Mouse (Mus musculus) liver, embryonic 11.5 days (tissue): ENCODE data around the gene Sult6b2. TPM values are rescaled to one million over a fixed set of nuclear protein-coding genes. Genes with fewer than 3 reads are reported as not detected.

Experiments
- ATAC-seq: fragments of 200-750 bp; cut with Nextera tagmentation; replicated peaks from 2 replicates; pipeline ENCODE4 v1.8.0; 2017; ENCODE audit warnings: moderate number of reproducible peaks, mild to moderate bottlenecking, moderate TSS enrichment, moderate library complexity; ENCODE audit not compliant: low FRiP score
- DNase-seq: peaks from one replicate; pipeline ENCODE4 v3.0.0-alpha.2; 2017; ENCODE audit warnings: low spot score
- H3K27ac ChIP-seq: fragments of 300-500 bp; sonication (generic); 2 replicates; pipeline ENCODE4 v1.5.1; 2014; ENCODE audit warnings: mild to moderate bottlenecking, low read depth, low read length, control low read depth
- H3K27me3 ChIP-seq: fragments of 300-500 bp; sonication (generic); replicated peaks from 2 replicates; pipeline ENCODE4 v1.6.1; 2014; ENCODE audit warnings: low read length, mixed read lengths; ENCODE audit not compliant: control insufficient read depth, insufficient read depth
- H3K36me3 ChIP-seq: fragments of 300-500 bp; sonication (generic); 2 replicates; pipeline ENCODE4 v1.6.1; 2014; ENCODE audit warnings: mild to moderate bottlenecking, low read length, moderate library complexity, mixed read lengths; ENCODE audit not compliant: control insufficient read depth, insufficient read depth
- H3K4me1 ChIP-seq: fragments of 300-500 bp; sonication (generic); replicated peaks from 2 replicates; pipeline ENCODE4 v1.6.1; 2014; ENCODE audit warnings: low read length, mixed read lengths; ENCODE audit not compliant: control insufficient read depth, insufficient read depth
- H3K4me2 ChIP-seq: fragments of 300-500 bp; sonication (generic); 2 replicates; pipeline ENCODE4 v1.6.1; 2014; ENCODE audit warnings: mild to moderate bottlenecking, control low read depth, moderate library complexity
- H3K4me3 ChIP-seq: fragments of 300-500 bp; sonication (generic); 2 replicates; pipeline ENCODE4 v1.5.1; 2014; ENCODE audit warnings: low read depth, low read length, control low read depth
- H3K9ac ChIP-seq: fragments of 300-500 bp; sonication (generic); 2 replicates; pipeline ENCODE4 v1.6.1; 2014; ENCODE audit warnings: low read depth, low read length, control low read depth
- H3K9me3 ChIP-seq: fragments of 300-500 bp; sonication (generic); 2 replicates; pipeline ENCODE4 v1.6.1; 2016; ENCODE audit warnings: low read length, inconsistent platforms, mixed read lengths; ENCODE audit not compliant: control insufficient read depth
- WGBS: fragments of 180-500 bp; shearing (Covaris S2); extraction: QIAGEN DNeasy Blood & Tissue Kit; methylation state at CpG from one replicate; pipeline ENCODE4 v1.1.7; 2014; 5-methylcytosine and 5-hydroxymethylcytosine counted together
- polyA plus RNA-seq: library from polyadenylated mRNA; unstranded; fragments of >200 nt; fragmentation: Nextera tagmentation; extraction: Ambion mirVana; gene quantifications from 2 replicates; pipeline ENCODE4 v1.2.1, GENCODE M21; 2014

The Sult6b2 gene
- polyA plus RNA-seq, 1 experiment from 2014 or later = 0.07 TPM

GRCm38 (mm10) chr6:142802617-142803525 is 1.4 kb downstream of the Sult6b2 start:
- 64% methylated on average over 11 of the region's 11 CpGs for WGBS
- H3K27me3 ChIP-seq = no peaks in the 10 kb centered on the region
- no peaks in the 10 kb centered on the region for H3K9me3 ChIP-seq
- H3K27ac ChIP-seq = no peak overlapping the region
- no peak overlapping the region for H3K4me2 ChIP-seq
- no peaks in the 10 kb centered on the region for H3K36me3 ChIP-seq
- H3K9ac ChIP-seq = no peak overlapping the region
- DNase-seq (no peak), ATAC-seq (no peak)
- H3K4me1 ChIP-seq = 0 out of 2 replicates have a peak, but pooled peaks cover 4% of the 10 kb centered on the region
- H3K4me3 ChIP-seq = no peak overlapping the region

GRCm38 (mm10) chr6:142801687-142802086 is 2.6 kb downstream of the Sult6b2 start:
- H3K4me3 ChIP-seq = no peak overlapping the region
- WGBS = 85% methylated on average over 5 of the region's 5 CpGs
- ATAC-seq (no peak), DNase-seq (no peak)
- H3K27ac ChIP-seq = no peak overlapping the region
- 0 out of 2 replicates have a peak, but pooled peaks cover 4% of the 10 kb centered on the region for H3K4me1 ChIP-seq
- no peaks in the 10 kb centered on the region for H3K27me3 ChIP-seq
- H3K4me2 ChIP-seq = no peak overlapping the region
- no peaks in the 10 kb centered on the region for H3K36me3 ChIP-seq
- no peaks in the 10 kb centered on the region for H3K9me3 ChIP-seq
- H3K9ac ChIP-seq = no peak overlapping the region

GRCm38 (mm10) chr6:142799704-142800374 is 4.5 kb downstream of the Sult6b2 start:
- 63% methylated on average over 7 of the region's 7 CpGs for WGBS
- H3K4me2 ChIP-seq = no peak overlapping the region
- H3K9me3 ChIP-seq = no peaks in the 10 kb centered on the region
- no peaks in the 10 kb centered on the region for H3K27me3 ChIP-seq
- no peaks in the 10 kb centered on the region for H3K36me3 ChIP-seq
- no peak overlapping the region for H3K4me3 ChIP-seq
- no peak for DNase-seq
- no peak overlapping the region for H3K9ac ChIP-seq
- H3K4me1 ChIP-seq = 0 out of 2 replicates have a peak, but pooled peaks cover 4% of the 10 kb centered on the region
- no peak overlapping the region for H3K27ac ChIP-seq
- ATAC-seq = no peak; the same call in 1 of the 2 replicates

- Histone ChIP-seq H3K4me1 (0 out of 2 replicates have a peak, but pooled peaks cover 4% of the 10 kb centered on the region), H3K27ac (no peak overlapping the region), H3K27me3 (no peaks in the 10 kb centered on the region), H3K9me3 (no peaks in the 10 kb centered on the region), H3K36me3 (no peaks in the 10 kb centered on the region), H3K9ac (no peak overlapping the region), H3K4me2 (no peak overlapping the region), H3K4me3 (no peak overlapping the region)
- no peak for DNase-seq
- no peak for ATAC-seq
- 69% methylated on average over 9 of the region's 9 CpGs for WGBS
These were observed 5.5 kb downstream of the Sult6b2 start for GRCm38 (mm10) chr6:142798837-142799236.

GRCm38 (mm10) chr6:142797996-142798395 is 6.3 kb downstream of the Sult6b2 start:
- Histone ChIP-seq H3K27me3 (no peaks in the 10 kb centered on the region), H3K36me3 (no peaks in the 10 kb centered on the region), H3K4me1 (0 out of 2 replicates have a peak, but pooled peaks cover 6% of the 10 kb centered on the region), H3K4me2 (no peak overlapping the region), H3K4me3 (no peak overlapping the region), H3K9me3 (no peaks in the 10 kb centered on the region), H3K9ac (no peak overlapping the region), H3K27ac (no peak overlapping the region)
- DNase-seq (no peak), ATAC-seq (no peak)
- WGBS = 78% methylated on average over 1 of the region's 1 CpGs

GRCm38 (mm10) chr6:142795655-142796441 is 8.5 kb downstream of the Sult6b2 start:
- no peak overlapping the region for H3K4me2 ChIP-seq
- H3K4me1 ChIP-seq = 0 out of 2 replicates have a peak, but pooled peaks cover 6% of the 10 kb centered on the region
- no peak; the same call in 1 of the 2 replicates for ATAC-seq
- H3K9me3 ChIP-seq = no peaks in the 10 kb centered on the region
- 59% methylated on average over 15 of the region's 15 CpGs for WGBS
- H3K9ac ChIP-seq = no peak overlapping the region
- DNase-seq = no peak
- no peaks in the 10 kb centered on the region for H3K27me3 ChIP-seq
- no peak overlapping the region for H3K4me3 ChIP-seq
- H3K36me3 ChIP-seq = no peaks in the 10 kb centered on the region
- H3K27ac ChIP-seq = no peak overlapping the region

GRCm38 (mm10) chr6:142795087-142795486 is 9.2 kb downstream of the Sult6b2 start:
- Histone ChIP-seq H3K27me3 (no peaks in the 10 kb centered on the region), H3K36me3 (no peaks in the 10 kb centered on the region), H3K27ac (no peak overlapping the region), H3K9me3 (no peaks in the 10 kb centered on the region), H3K4me2 (no peak overlapping the region), H3K4me1 (0 out of 2 replicates have a peak, but pooled peaks cover 6% of the 10 kb centered on the region), H3K9ac (no peak overlapping the region), H3K4me3 (no peak overlapping the region)
- ATAC-seq (no peak), DNase-seq (no peak)
- WGBS = 79% methylated on average over 9 of the region's 9 CpGs

GRCm38 (mm10) chr6:142793468-142793867 is 10.8 kb downstream of the Sult6b2 start:
- Histone ChIP-seq H3K9me3 (no peaks in the 10 kb centered on the region), H3K4me2 (no peak overlapping the region), H3K27me3 (no peaks in the 10 kb centered on the region), H3K4me3 (no peak overlapping the region), H3K9ac (no peak overlapping the region), H3K36me3 (no peaks in the 10 kb centered on the region), H3K4me1 (0 out of 2 replicates have a peak, but pooled peaks cover 2% of the 10 kb centered on the region), H3K27ac (no peak overlapping the region)
- DNase-seq (no peak), ATAC-seq (no peak)
- 58% methylated on average over 7 of the region's 7 CpGs for WGBS
